Mouse (Mus musculus) heart, adult 2 months (tissue): ENCODE measurements around the gene Colec11. TPM values are rescaled to one million over a fixed set of nuclear protein-coding genes. Genes with fewer than 3 reads are reported as not detected.

Source experiments
- DNase-seq, 2 experiments: peaks; one replicate each; pipeline ENCODE4 v3.0.0; 2021
- H3K27ac ChIP-seq: fragments of 200-600 bp; 2 replicates; pipeline ENCODE4 v1.8.1; 2022
- H3K27me3 ChIP-seq: fragments of 200-500 bp; 2 replicates; pipeline ENCODE4 v1.6.1; 2012; ENCODE audit warnings: mild to moderate bottlenecking, low read length, inconsistent platforms, mixed read lengths; ENCODE audit not compliant: control insufficient read depth, insufficient read depth
- H3K36me3 ChIP-seq: fragments of 200-500 bp; 2 replicates; pipeline ENCODE4 v1.6.1; 2012; ENCODE audit warnings: low read length, inconsistent platforms; ENCODE audit not compliant: control insufficient read depth, insufficient read depth
- H3K4me1 ChIP-seq: fragments of 200-500 bp; 2 replicates; pipeline ENCODE4 v1.6.1; 2011; ENCODE audit warnings: low read length; ENCODE audit not compliant: control insufficient read depth, insufficient read depth
- H3K4me3 ChIP-seq: fragments of 200-600 bp; 2 replicates; pipeline ENCODE4 v1.8.1; 2022
- H3K79me2 ChIP-seq: fragments of 200-500 bp; replicated peaks from 2 replicates; pipeline ENCODE4 v1.6.1; 2012; ENCODE audit warnings: mild to moderate bottlenecking, inconsistent platforms, low read length, moderate library complexity, mixed read lengths; ENCODE audit not compliant: control insufficient read depth, insufficient read depth
- H3K9ac ChIP-seq: fragments of 200-500 bp; 2 replicates; pipeline ENCODE4 v1.6.1; 2012; ENCODE audit warnings: low read depth, mild to moderate bottlenecking, control low read depth, inconsistent platforms, low read length, mixed read lengths
- CTCF ChIP-seq: fragments of 200-600 bp; IDR thresholded peaks from 2 replicates; pipeline ENCODE4 v1.8.1; 2022; ENCODE audit warnings: antibody characterized with exemption, mild to moderate bottlenecking, moderate library complexity
- EP300 ChIP-seq: fragments of 200-500 bp; IDR thresholded peaks from 2 replicates; pipeline ENCODE4 v1.6.1; 2011; ENCODE audit warnings: low read depth, low read length, control low read depth; ENCODE audit not compliant: insufficient read depth
- POLR2A ChIP-seq: fragments of 200-500 bp; IDR thresholded peaks from 2 replicates; pipeline ENCODE4 v1.6.1; 2011; ENCODE audit warnings: mild to moderate bottlenecking, low read depth, low read length, control low read depth; ENCODE audit not compliant: insufficient read depth
- WGBS: fragments of 180-500 bp; shearing (Covaris S2); methylation state at CpG from one replicate; pipeline ENCODE4 v1.1.7; 2018; 5-methylcytosine and 5-hydroxymethylcytosine counted together
- intact Hi-C: fragments of 180-260 bp; cut with DNase I; formaldehyde crosslinking; loops from one replicate; pipeline ENCODE4 v1.15.1; 2025
- polyA plus RNA-seq: library from polyadenylated mRNA; depleted of rRNA; stranded (reverse); fragments of >200 nt; gene quantifications from 2 replicates; pipeline ENCODE4 v1.2.3, GENCODE M21; 2012
- total RNA-seq, 2 experiments: library from RNA; stranded (reverse); gene quantifications; 2 replicates each; pipeline ENCODE4 v1.2.3; 2021

The Colec11 gene
- total and polyA plus RNA-seq, 3 experiments: 14.3 to 17.9 (median 15.2) TPM

- no peak overlapping the region for H3K4me3 ChIP-seq
- H3K79me2 ChIP-seq: 0 out of 2 replicates have a peak, but pooled peaks cover 1% of the 10 kb centered on the region
- no peaks in the 10 kb centered on the region for H3K27me3 ChIP-seq
- DNase-seq: no peak
- TF ChIP-seq EP300: no peak
- 0 out of 2 replicates have a peak, but pooled peaks have one; percentile 20 for TF ChIP-seq CTCF
- peaks cover 3% of the 10 kb centered on the region for H3K4me1 ChIP-seq
- 47% methylated on average over 2 of the region's 2 CpGs for WGBS
- intact Hi-C loops: no loop called here
- H3K9ac ChIP-seq: no peak overlapping the region
- no peak overlapping the region for H3K27ac ChIP-seq
- peaks cover 8% of the 10 kb centered on the region for H3K36me3 ChIP-seq
These were observed 15.6 kb upstream of the Colec11 start for GRCm38 (mm10) chr12:28638778-28639177.

GRCm38 (mm10) chr12:28636543-28636942 is 13.4 kb upstream of the Colec11 start:
- H3K4me1 ChIP-seq: peaks cover 3% of the 10 kb centered on the region
- 0 out of 2 replicates have a peak, but pooled peaks cover 1% of the 10 kb centered on the region for H3K79me2 ChIP-seq
- 76% methylated on average over 6 of the region's 6 CpGs for WGBS
- H3K9ac ChIP-seq: no peak overlapping the region
- H3K27ac ChIP-seq: no peak overlapping the region
- DNase-seq: no peak
- H3K36me3 ChIP-seq: peaks cover 16% of the 10 kb centered on the region
- no peak for TF ChIP-seq POLR2A
- H3K27me3 ChIP-seq: no peaks in the 10 kb centered on the region
- intact Hi-C loops: loop anchor here (1.0 kb wide), 1 partner anchor 13 kb away; the partner anchor contains the start of gene Rnaseh1
- H3K4me3 ChIP-seq: peak overlapping the region; percentile 88

- H3K4me3 ChIP-seq: peak within 1 kb of the TSS; percentile 88
- peak; percentile 93 to 94 for DNase-seq
- peaks cover 16% of the 10 kb centered on the region for H3K36me3 ChIP-seq
- peak within 1 kb of the TSS; percentile 95 for H3K9ac ChIP-seq
- intact Hi-C loops: loop anchor here (1.0 to 2.0 kb wide), 2 partner anchors 13 to 115 kb away; partner anchors contain the start of genes Eipr1, Rnaseh1 and Trappc12
- H3K27ac ChIP-seq: peak within 1 kb of the TSS; percentile 76
- peaks cover 3% of the 10 kb centered on the region for H3K4me1 ChIP-seq
- TF ChIP-seq CTCF (no peak), EP300 (peak; percentile 38; the same call in 1 of the 2 replicates), POLR2A (peak; percentile 91)
- WGBS: 4% methylated on average over 69 of the region's 69 CpGs
- 0 out of 2 replicates have a peak, but pooled peaks cover 1% of the 10 kb centered on the region for H3K79me2 ChIP-seq
- no peaks in the 10 kb centered on the region for H3K27me3 ChIP-seq
These were observed 12.6 kb upstream of the Colec11 start, which contains the start of gene Rps7 for GRCm38 (mm10) chr12:28635535-28636476. Rps7 (minus strand) TSS chr12:28635953.

- H3K79me2 ChIP-seq: 0 out of 2 replicates have a peak, but pooled peaks cover 1% of the 10 kb centered on the region
- peak overlapping the region; percentile 95 for H3K9ac ChIP-seq
- 2% methylated on average over 23 of the region's 23 CpGs for WGBS
- H3K4me3 ChIP-seq: peak overlapping the region; percentile 88
- H3K27ac ChIP-seq: peak overlapping the region; percentile 76
- no peak for DNase-seq
- TF ChIP-seq EP300 (no peak), CTCF (no peak), POLR2A (no peak)
- H3K27me3 ChIP-seq: no peaks in the 10 kb centered on the region
- intact Hi-C loops: loop anchor here (2.0 kb wide), 1 partner anchor 116 kb away; the partner anchor contains the start of genes Eipr1 and Trappc12
- peaks cover 3% of the 10 kb centered on the region for H3K4me1 ChIP-seq
- H3K36me3 ChIP-seq: peaks cover 16% of the 10 kb centered on the region
These were observed 11.9 kb upstream of the Colec11 start for GRCm38 (mm10) chr12:28635058-28635534.

- H3K27ac ChIP-seq: no peak overlapping the region
- no peaks in the 10 kb centered on the region for H3K27me3 ChIP-seq
- no peak overlapping the region for H3K4me3 ChIP-seq
- 87% methylated on average over 2 of the region's 2 CpGs for WGBS
- TF ChIP-seq CTCF (no peak), POLR2A (no peak), EP300 (no peak)
- no peaks in the 10 kb centered on the region; the same call in 1 of the 2 replicates for H3K4me1 ChIP-seq
- intact Hi-C loops: no loop called here
- no peak overlapping the region for H3K9ac ChIP-seq
- no peaks in the 10 kb centered on the region for H3K79me2 ChIP-seq
- peaks cover 10% of the 10 kb centered on the region for H3K36me3 ChIP-seq
- no peak for DNase-seq
These were observed 5.3 kb upstream of the Colec11 start for GRCm38 (mm10) chr12:28628436-28628835.
